ENCODE assay signal across 12 mouse cellular contexts in the genomic region with DNA sequence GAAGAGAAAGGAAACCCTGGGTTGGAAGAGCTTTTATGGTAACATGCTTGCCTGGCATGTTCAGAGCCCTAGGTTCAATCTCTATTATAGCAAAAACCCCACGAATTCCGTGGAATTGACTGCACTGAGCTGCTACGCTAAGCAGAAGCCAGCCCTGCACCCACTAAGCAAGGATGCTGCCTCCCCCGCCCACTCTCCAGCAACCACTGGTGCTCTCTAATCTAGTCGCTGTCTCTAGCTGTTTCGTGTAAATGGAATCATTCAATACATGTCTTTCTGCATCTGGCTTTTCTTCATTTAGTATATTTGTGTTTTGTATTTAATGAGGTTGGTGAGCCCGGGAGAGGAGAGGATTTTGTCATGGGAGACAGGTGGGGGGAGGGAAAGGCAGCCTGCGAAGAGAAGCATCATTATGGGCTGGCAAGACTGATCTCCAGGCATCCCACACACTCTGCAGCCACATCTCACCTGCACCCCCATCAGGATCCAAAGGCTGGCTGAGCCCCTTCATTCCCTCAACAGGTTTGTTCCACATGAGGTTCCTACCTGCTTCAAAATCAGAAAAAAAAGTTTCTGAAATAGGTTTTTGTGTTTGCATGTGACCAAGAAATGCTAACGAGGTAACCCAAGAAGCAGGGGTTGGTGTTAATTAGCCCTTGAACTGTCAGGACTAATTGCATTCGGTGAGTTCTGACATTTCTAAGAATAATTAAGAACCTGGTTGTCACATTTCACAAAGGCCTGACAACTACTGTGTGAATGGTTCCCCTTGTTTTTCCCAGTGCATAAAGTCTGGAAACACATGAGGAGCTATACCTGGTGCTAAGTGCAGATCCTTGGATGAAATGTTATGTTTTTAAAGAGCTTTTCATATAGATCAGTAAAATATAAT.
DNase-seq lines count a peak whose midpoint lies in the region; ATAC-seq lines count a peak whose summit lies in the region.
"Had no signal": no experiment of that assay in that cellular context is flagged by ENCODE, and none has a peak within 500 bp of the region (broad histone marks: within the 10 kb centered on the region; RNA-seq: fewer than 3 reads in every experiment).

No protein-coding gene starts in this region.

- H3K9ac ChIP-seq in hindbrain, embryonic 12.5 days: no peak overlapping the region
- H3K9ac ChIP-seq in hindbrain, embryonic 11.5 days (ENCODE audit: low read depth, low read length): no peak overlapping the region
- H3K9ac ChIP-seq in forebrain, embryonic 16.5 days (replicated peaks; ENCODE audit: low read depth, low read length): no peak overlapping the region
- H3K9ac ChIP-seq: neural tube, embryonic 12.5 days had no signal

- no peak for ATAC-seq in hindbrain, embryonic 12.5 days (ENCODE audit: low FRiP score)
- ATAC-seq in hindbrain, embryonic 11.5 days (ENCODE audit: low FRiP score): no peak
- peak; percentile 39 for ATAC-seq in forebrain, embryonic 16.5 days
- ATAC-seq in megakaryocyte progenitor cell, adult 5-6 weeks (replicated peaks; ENCODE audit: poor library complexity): no peak

- intact Hi-C loops in left cerebral cortex, postnatal 14 days (cut with DNase I): no loop called here

- WGBS in hindbrain, embryonic 12.5 days: 53% methylated on average over 10 of the region's 10 CpGs
- 62% methylated on average over 10 of the region's 10 CpGs for WGBS in hindbrain, embryonic 11.5 days
- 8% methylated on average over 10 of the region's 10 CpGs for WGBS in forebrain, embryonic 16.5 days

- peaks cover 17% of the 10 kb centered on the region for H3K4me1 ChIP-seq in hindbrain, embryonic 12.5 days
- 0 out of 2 replicates have a peak, but pooled peaks cover 2% of the 10 kb centered on the region for H3K4me1 ChIP-seq in hindbrain, embryonic 11.5 days (replicated peaks; ENCODE audit: control insufficient read depth, insufficient read depth, low read length)
- H3K4me1 ChIP-seq in forebrain, embryonic 16.5 days (replicated peaks; ENCODE audit: control insufficient read depth, insufficient read depth, low read length): peaks cover 22% of the 10 kb centered on the region

- no peak for DNase-seq in hindbrain, embryonic 11.5 days (ENCODE audit: low spot score)
- peak; percentile 50 for DNase-seq in MN1 (ENCODE audit: low spot score)
- peak; percentile 55 to 66 for DNase-seq in left cerebral cortex, postnatal 14 days (ENCODE audit: low spot score in 2 of 2)
- no peak for DNase-seq in heart, adult 9 months (ENCODE audit: low spot score in 2 of 2)
- no peak for DNase-seq in heart, adult 11 months
- DNase-seq: cerebellum, postnatal 10 days; kidney, adult 18-20 months had no signal

- peak overlapping the region; percentile 6; the same call in 1 of the 2 replicates for H3K27ac ChIP-seq in hindbrain, embryonic 12.5 days
- H3K27ac ChIP-seq in hindbrain, embryonic 11.5 days (ENCODE audit: low read depth, low read length): no peak overlapping the region
- H3K27ac ChIP-seq in forebrain, embryonic 16.5 days (ENCODE audit: low read length): no peak overlapping the region
- H3K27ac ChIP-seq: embryonic facial prominence, embryonic 10.5 days; neural tube, embryonic 12.5 days had no signal

- H3K4me3 ChIP-seq in hindbrain, embryonic 12.5 days: no peak overlapping the region
- no peak overlapping the region for H3K4me3 ChIP-seq in hindbrain, embryonic 11.5 days (ENCODE audit: low read depth, low read length)
- H3K4me3 ChIP-seq in forebrain, embryonic 16.5 days (replicated peaks; ENCODE audit: low read length): no peak overlapping the region
- H3K4me3 ChIP-seq: embryonic facial prominence, embryonic 10.5 days; neural tube, embryonic 12.5 days had no signal

- no peak overlapping the region for H3K4me2 ChIP-seq in hindbrain, embryonic 12.5 days (replicated peaks)
- H3K4me2 ChIP-seq in hindbrain, embryonic 11.5 days (replicated peaks; ENCODE audit: low read depth, low read length): no peak overlapping the region
- no peak overlapping the region for H3K4me2 ChIP-seq in forebrain, embryonic 16.5 days (ENCODE audit: low read length)
- H3K4me2 ChIP-seq: neural tube, embryonic 12.5 days had no signal

- no peaks in the 10 kb centered on the region for H3K36me3 ChIP-seq in hindbrain, embryonic 12.5 days
- no peaks in the 10 kb centered on the region for H3K36me3 ChIP-seq in hindbrain, embryonic 11.5 days (ENCODE audit: control insufficient read depth, insufficient read depth, low read length)
- no peaks in the 10 kb centered on the region for H3K36me3 ChIP-seq in forebrain, embryonic 16.5 days (ENCODE audit: control insufficient read depth, insufficient read depth)
- H3K36me3 ChIP-seq: embryonic facial prominence, embryonic 10.5 days; neural tube, embryonic 12.5 days had no signal

- no peaks in the 10 kb centered on the region for H3K9me3 ChIP-seq in hindbrain, embryonic 12.5 days (replicated peaks)
- no peaks in the 10 kb centered on the region for H3K9me3 ChIP-seq in hindbrain, embryonic 11.5 days (ENCODE audit: control insufficient read depth, low read length)
- H3K9me3 ChIP-seq in forebrain, embryonic 16.5 days (ENCODE audit: control insufficient read depth, low read length): no peaks in the 10 kb centered on the region
- H3K9me3 ChIP-seq: neural tube, embryonic 12.5 days had no signal

- no peaks in the 10 kb centered on the region for H3K27me3 ChIP-seq in hindbrain, embryonic 12.5 days
- no peaks in the 10 kb centered on the region for H3K27me3 ChIP-seq in hindbrain, embryonic 11.5 days (ENCODE audit: control insufficient read depth, insufficient read depth, low read length)
- no peaks in the 10 kb centered on the region for H3K27me3 ChIP-seq in forebrain, embryonic 16.5 days (replicated peaks; ENCODE audit: control insufficient read depth, insufficient read depth, low read length)
- H3K27me3 ChIP-seq: neural tube, embryonic 12.5 days had no signal

Comparison
In these comparisons a context has a peak if more than half of its experiments do, and no peak if none do; other contexts are left out.
1. DNase-seq: peak in MN1 (single experiment) and left cerebral cortex, postnatal 14 days (2 of 2); none in hindbrain, embryonic 11.5 days (single experiment), heart, adult 9 months (0 of 2) and heart, adult 11 months (single experiment).